Mouse (Mus musculus) stomach, postnatal 0 days (tissue): ENCODE measurements around the gene Nms.

ENCODE experiments used
- CTCF ChIP-seq: IDR thresholded peaks from 2 replicates; pipeline ENCODE4 v1.5.1; 2016; ENCODE audit warnings: antibody characterized with exemption, low read depth, mild to moderate bottlenecking, moderate library complexity
- EP300 ChIP-seq: optimal IDR thresholded peaks from 2 replicates; pipeline ENCODE3; 2016; ENCODE audit warnings: antibody characterized with exemption

GRCm38 (mm10) chr1:38992365-38992764 is 53.4 kb downstream of the Nms start:
- no peak for TF ChIP-seq CTCF
- no peak for TF ChIP-seq EP300
